In the genomic region with DNA sequence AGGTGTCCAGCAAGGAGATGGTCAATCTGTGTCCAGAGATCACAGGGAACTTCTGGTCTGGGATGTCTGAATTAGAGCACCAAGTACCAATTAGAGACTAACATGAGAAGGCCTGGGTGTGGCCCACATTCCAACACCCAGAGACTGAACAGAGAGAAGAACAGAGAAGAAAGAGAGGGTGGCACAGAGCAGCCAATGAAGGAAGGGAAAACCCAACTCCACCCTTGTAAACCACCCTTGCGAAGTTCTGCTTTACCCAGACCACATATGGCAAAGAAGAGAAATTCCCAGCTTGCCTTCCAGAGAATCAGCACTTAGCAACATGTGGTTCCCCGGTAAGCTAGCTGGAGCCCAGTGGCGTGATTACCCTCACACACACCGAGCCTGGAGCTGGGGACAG, we compare ENCODE assay signal across 12 mouse cellular contexts.
"Had no signal": no experiment of that assay in that cellular context is flagged by ENCODE, and none has a peak within 500 bp of the region (broad histone marks: within the 10 kb centered on the region; RNA-seq: fewer than 3 reads in every experiment).

No protein-coding gene starts in this region.

- DNase-seq: kidney, adult 18-20 months; kidney, adult 9 months; kidney, postnatal 14 days; kidney, postnatal 4 days; liver; lung, adult 18-20 months; lung, postnatal 14 days; retina, postnatal 1 day; thymus, adult 18-20 months; thymus, postnatal 4 days had no signal

- ATAC-seq: liver, embryonic 12.5 days; midbrain, embryonic 15.5 days had no signal
